Mouse (Mus musculus): ENCODE data around the gene Sec31a. TPM values are rescaled to one million over a fixed set of nuclear protein-coding genes. Genes with fewer than 3 reads are reported as not detected.

Sec31a gene
- polyA plus RNA-seq (2015; fragmentation: Nextera tagmentation; extraction: Ambion mirVana): 158 and 187 TPM in 2 replicates

DNA sequence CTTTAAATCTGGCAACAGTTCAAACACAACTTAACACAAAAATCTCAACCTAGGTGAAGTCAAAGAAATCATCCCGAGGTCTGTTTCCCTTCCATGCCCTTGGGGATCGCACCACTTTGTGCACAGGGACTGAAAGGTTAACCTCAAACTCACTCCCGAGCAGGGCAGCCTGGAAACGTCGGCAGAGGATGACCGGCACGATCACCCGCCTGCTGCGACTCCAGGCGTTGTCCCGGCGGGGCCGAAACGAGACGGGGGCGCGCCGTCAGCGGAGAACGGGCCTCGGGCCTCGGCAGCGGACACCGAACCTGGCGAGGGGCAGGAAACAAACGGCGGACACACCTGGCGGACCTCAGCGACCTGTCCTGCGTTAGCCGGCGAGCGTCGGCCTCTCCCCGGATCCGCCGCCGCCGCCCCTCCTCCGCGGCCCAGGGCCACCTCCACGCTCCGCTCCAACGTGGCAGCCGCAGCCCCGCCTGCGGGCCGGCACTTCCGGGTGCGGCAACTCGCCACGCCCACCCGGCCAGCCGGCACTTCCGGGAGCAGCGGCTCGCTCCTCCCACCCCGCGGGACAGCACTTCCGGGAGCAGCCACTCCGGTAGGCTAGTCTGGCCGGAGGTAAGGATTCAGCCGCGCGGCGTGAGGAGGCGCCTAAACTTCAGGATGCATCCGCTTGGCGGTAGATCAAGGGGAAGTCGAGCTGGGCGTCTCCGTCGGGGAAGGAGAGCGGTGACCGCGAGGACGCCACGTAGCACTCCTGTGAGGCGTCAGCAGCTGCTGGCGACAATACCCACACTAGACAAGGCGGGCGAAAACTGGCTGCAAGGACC is at the start of gene Sec31a:
Sec31a (minus strand) TSS at position 474 of the 830 bp plus-strand sequence.
- peak within 1 kb of the TSS; percentile 97 for H3K4me3 ChIP-seq (replicated peaks)
- H3K4me1 ChIP-seq: peaks cover 14% of the 10 kb centered on the region; the same call in 1 of the 2 replicates
- under 1% methylated on average over 81 of the region's 82 CpGs for whole genome bisulfite sequencing
- ATAC-seq (ENCODE audit: insufficient read depth, low FRiP score, low read depth): peak; percentile 97
- H3K36me3 ChIP-seq: peaks cover 27% of the 10 kb centered on the region
- H3K4me2 ChIP-seq: peak within 1 kb of the TSS; percentile 60
- no peaks in the 10 kb centered on the region for H3K9me3 ChIP-seq
- peak within 1 kb of the TSS; percentile 86 for H3K9ac ChIP-seq
- no peaks in the 10 kb centered on the region for H3K27me3 ChIP-seq (replicated peaks)
- peak within 1 kb of the TSS; percentile 93 for H3K27ac ChIP-seq

DNA sequence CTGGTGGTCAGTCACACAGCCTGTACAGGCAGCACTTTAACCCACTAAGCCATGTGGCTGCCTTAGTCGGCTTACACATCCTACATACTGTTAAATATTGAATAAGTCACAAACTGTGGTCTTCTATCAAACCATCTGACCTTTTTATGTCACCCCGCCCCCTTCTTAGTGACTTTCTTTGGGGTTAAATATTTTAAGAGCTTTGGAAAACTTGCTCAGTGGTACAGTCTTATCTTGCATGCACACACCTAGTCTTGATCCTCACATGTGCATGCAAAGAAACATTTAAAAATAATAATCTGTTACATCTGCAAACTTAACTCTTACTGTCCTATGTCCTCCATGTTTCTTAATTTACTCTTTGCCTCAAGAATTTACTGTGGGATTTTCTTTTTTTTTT is 46.3 kb upstream of the Sec31a start:
- Histone ChIP-seq H3K9me3 (no peaks in the 10 kb centered on the region), H3K4me1 (no peaks in the 10 kb centered on the region), H3K4me2 (no peak overlapping the region), H3K4me3 (replicated peaks) (no peak overlapping the region), H3K27me3 (replicated peaks) (no peaks in the 10 kb centered on the region), H3K9ac (no peak overlapping the region), H3K36me3 (peaks cover 25% of the 10 kb centered on the region), H3K27ac (no peak overlapping the region)
- 75% methylated on average over 2 of the region's 2 CpGs for WGBS
- no peak for ATAC-seq (ENCODE audit: insufficient read depth, low FRiP score, low read depth)

DNA sequence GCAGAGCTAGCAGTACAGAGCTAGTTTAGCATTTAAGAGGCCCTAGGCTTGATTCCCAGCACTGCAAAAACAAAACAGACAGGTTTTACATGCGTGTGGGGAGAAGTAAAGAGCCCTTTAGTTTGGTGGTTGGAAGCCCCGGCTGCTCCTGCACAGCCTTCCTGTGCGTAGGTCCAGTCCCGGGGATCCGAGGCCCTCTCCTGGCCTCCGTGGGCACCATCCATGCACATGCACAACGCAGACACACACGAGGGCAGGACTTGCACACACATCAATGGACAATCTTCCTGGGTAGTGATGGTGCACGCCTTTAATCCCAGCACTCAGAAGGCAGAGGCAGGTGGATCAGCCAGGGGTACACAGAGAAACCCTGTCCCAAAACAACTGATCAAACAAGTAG is 45.5 kb upstream of the Sec31a start:
- WGBS: 91% methylated on average over 9 of the region's 9 CpGs
- no peak overlapping the region for H3K4me2 ChIP-seq
- H3K27me3 ChIP-seq (replicated peaks): no peaks in the 10 kb centered on the region

DNA sequence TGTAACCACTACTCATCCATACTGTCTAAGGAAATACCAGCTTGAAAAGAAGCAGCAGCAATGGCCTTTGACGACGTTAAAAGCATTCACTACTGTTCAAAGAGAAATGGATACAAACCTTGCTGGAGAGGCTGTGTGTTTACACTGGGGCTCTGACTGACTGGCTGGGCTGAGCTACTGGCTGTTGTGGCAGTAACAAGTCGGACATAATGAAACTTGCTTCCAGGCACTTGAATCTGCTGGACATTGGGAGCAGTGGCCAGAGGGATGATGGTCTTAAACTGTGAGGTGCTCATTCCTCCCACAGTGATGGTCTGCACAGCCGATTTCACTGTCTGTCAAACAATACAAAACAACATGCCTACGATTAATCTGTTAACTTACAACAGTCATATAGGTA is 43.4 kb upstream of the Sec31a start:
- peaks cover 29% of the 10 kb centered on the region for H3K36me3 ChIP-seq
- no peaks in the 10 kb centered on the region for H3K4me1 ChIP-seq
- no peaks in the 10 kb centered on the region for H3K9me3 ChIP-seq
- ATAC-seq (ENCODE audit: insufficient read depth, low FRiP score, low read depth): no peak
- no peak overlapping the region for H3K4me2 ChIP-seq
- no peak overlapping the region for H3K27ac ChIP-seq
- no peak overlapping the region for H3K4me3 ChIP-seq (replicated peaks)
- no peak overlapping the region for H3K9ac ChIP-seq
- no peaks in the 10 kb centered on the region for H3K27me3 ChIP-seq (replicated peaks)
- WGBS: 82% methylated on average over 5 of the region's 5 CpGs

More for the DNA sequence above, 45.5 kb upstream of the Sec31a start:
- Histone ChIP-seq H3K4me3 (replicated peaks) (no peak overlapping the region), H3K9me3 (no peaks in the 10 kb centered on the region), H3K27ac (no peak overlapping the region), H3K4me1 (no peaks in the 10 kb centered on the region), H3K9ac (no peak overlapping the region), H3K36me3 (peaks cover 27% of the 10 kb centered on the region)
- no peak for ATAC-seq (ENCODE audit: insufficient read depth, low FRiP score, low read depth)

DNA sequence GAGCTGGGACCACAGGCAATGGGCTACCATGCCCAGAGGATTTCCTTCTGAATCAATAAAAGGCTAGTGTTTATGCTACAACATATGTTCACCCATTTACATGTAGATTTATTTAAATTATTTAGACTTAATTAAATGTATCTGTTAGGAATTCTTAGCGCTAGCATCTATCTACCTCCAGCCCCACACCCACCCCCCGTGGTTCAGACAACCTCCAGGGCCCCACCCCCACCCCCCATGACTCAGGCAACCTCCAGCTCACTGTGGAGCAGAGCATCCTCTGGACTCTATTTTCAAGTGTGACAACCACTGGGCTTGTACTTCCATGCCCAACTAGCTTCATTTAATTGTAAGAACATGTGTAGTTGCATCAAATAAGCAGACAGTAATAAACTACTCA is 35.8 kb upstream of the Sec31a start:
- H3K4me1 ChIP-seq: no peaks in the 10 kb centered on the region
- H3K9me3 ChIP-seq: no peaks in the 10 kb centered on the region
- no peak overlapping the region for H3K4me2 ChIP-seq
- H3K27me3 ChIP-seq (replicated peaks): no peaks in the 10 kb centered on the region
- H3K9ac ChIP-seq: no peak overlapping the region
- no peak overlapping the region for H3K4me3 ChIP-seq (replicated peaks)
- WGBS: 88% methylated on average over 2 of the region's 2 CpGs
- H3K36me3 ChIP-seq: peaks cover 23% of the 10 kb centered on the region
- no peak overlapping the region for H3K27ac ChIP-seq
- no peak for ATAC-seq (ENCODE audit: insufficient read depth, low FRiP score, low read depth)

DNA sequence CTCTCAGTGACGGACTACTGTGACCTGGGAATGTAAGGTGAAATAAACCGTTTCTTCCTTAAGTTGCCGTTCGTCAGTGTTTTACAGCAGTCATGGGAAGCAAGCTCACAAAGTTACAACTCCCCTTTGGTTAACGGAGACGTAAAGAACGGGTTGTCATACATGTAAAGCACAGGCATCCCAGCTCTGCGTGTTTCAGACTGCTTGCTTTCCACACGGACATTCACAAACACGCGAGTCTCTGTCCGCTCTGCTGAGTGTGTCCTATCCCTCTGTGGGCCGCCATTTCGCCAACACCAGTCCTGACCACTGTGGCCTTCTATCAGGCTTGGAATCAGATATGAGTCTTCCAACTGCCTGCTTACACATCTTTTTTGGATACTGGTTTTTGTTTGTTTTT is 22.8 kb upstream of the Sec31a start:
- 95% methylated on average over 14 of the region's 14 CpGs for WGBS
- Histone ChIP-seq H3K27me3 (replicated peaks) (no peaks in the 10 kb centered on the region), H3K4me2 (no peak overlapping the region), H3K9ac (no peak overlapping the region), H3K4me1 (no peaks in the 10 kb centered on the region), H3K9me3 (no peaks in the 10 kb centered on the region), H3K27ac (no peak overlapping the region), H3K4me3 (replicated peaks) (no peak overlapping the region), H3K36me3 (0 out of 2 replicates have a peak, but pooled peaks cover 3% of the 10 kb centered on the region)
- no peak for ATAC-seq (ENCODE audit: insufficient read depth, low FRiP score, low read depth)

DNA sequence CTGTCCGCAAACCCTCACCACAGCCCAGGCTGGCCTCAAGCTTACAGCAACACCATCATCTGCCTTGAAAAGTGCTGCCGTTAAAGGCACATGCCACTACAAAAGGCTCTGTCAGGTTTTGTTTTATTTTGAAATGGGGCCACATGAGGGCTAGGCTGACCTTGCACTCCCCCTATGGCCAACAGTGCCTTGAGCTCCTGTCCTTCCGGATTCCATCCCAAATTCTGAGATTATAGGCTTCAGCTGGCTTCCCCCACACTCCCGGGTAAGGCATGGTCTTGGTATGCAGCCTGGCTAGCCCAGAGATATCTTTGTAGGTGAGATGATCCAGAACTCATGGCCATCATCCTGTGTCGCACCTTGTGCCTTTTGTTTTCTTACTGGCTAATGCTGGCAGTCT is 21.9 kb upstream of the Sec31a start:
- Histone ChIP-seq H3K27ac (no peak overlapping the region), H3K4me2 (no peak overlapping the region), H3K36me3 (no peaks in the 10 kb centered on the region), H3K27me3 (replicated peaks) (no peaks in the 10 kb centered on the region), H3K9me3 (no peaks in the 10 kb centered on the region), H3K4me3 (replicated peaks) (no peak overlapping the region), H3K9ac (no peak overlapping the region), H3K4me1 (no peaks in the 10 kb centered on the region)
- WGBS: 93% methylated on average over 5 of the region's 5 CpGs
- ATAC-seq (ENCODE audit: insufficient read depth, low FRiP score, low read depth): no peak

DNA sequence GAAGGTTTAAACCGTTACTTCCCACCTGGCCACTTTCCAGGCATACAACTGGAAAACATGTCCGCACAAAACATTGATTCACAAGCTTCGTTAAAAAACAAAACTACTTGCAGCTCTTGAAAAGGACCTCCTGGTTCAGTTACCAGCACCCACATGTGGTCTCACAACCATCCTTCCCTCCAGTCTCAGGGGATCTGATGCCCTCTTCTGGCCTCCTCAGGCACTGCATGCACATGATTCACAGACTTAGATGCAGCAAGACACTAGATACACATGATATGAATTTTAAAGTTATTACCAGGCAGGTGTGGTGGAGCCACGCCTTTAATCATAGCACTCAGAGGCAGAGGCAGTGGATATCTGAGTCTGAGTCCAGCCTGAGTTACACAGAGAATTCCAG is 21.1 kb upstream of the Sec31a start:
- WGBS: 95% methylated on average over 4 of the region's 4 CpGs
- ATAC-seq (ENCODE audit: insufficient read depth, low FRiP score, low read depth): no peak
- no peaks in the 10 kb centered on the region for H3K27me3 ChIP-seq (replicated peaks)
- no peak overlapping the region for H3K4me2 ChIP-seq
- H3K4me1 ChIP-seq: no peaks in the 10 kb centered on the region
- no peak overlapping the region for H3K9ac ChIP-seq
- H3K36me3 ChIP-seq: no peaks in the 10 kb centered on the region
- no peak overlapping the region for H3K4me3 ChIP-seq (replicated peaks)
- no peak overlapping the region for H3K27ac ChIP-seq
- no peaks in the 10 kb centered on the region for H3K9me3 ChIP-seq

DNA sequence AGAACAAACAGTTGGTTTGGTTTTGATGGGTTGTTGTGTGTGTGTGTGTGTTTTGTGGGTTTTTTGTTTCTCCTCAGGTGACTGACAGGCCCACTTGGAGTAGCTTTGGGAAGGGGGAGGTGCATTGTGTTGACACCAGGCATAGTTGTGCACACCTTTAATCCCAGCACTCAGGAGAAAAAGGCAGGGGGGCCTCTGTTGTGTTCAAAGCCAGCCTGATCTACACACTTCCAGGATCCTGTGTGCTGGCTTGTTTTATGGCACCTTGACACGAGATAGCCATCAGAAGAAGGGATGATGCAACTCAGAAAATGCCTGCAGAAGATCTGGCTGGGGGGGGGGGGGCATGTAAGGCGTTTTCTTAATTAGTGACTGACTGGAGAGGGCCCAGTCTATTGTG is 14.9 kb upstream of the Sec31a start:
- Histone ChIP-seq H3K9ac (no peak overlapping the region), H3K27ac (no peak overlapping the region), H3K4me3 (replicated peaks) (no peak overlapping the region), H3K4me1 (peaks cover 25% of the 10 kb centered on the region), H3K36me3 (peaks cover 10% of the 10 kb centered on the region; the same call in 1 of the 2 replicates), H3K4me2 (no peak overlapping the region), H3K27me3 (replicated peaks) (no peaks in the 10 kb centered on the region), H3K9me3 (no peaks in the 10 kb centered on the region)
- no peak for ATAC-seq (ENCODE audit: insufficient read depth, low FRiP score, low read depth)
- 50% methylated on average over 2 of the region's 2 CpGs for WGBS

DNA sequence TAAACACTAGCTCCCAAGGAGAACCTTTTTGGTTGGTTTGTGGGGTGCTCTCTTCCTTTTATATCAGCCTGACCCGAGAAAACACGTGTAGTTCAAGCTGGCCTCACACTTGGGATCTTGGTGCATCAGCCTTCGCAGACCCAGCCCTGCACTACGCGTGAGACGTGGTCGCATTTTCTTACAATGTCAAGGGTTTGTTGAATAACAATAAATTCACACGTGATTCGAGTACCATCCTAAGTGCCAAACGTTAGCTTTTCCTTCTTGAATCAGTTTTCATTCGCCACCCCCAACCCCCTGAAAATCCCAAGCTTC is 14.0 kb upstream of the Sec31a start:
- Histone ChIP-seq H3K27me3 (replicated peaks) (no peaks in the 10 kb centered on the region), H3K4me1 (peaks cover 25% of the 10 kb centered on the region), H3K4me2 (peak overlapping the region; percentile 82), H3K9ac (peak overlapping the region; percentile 91), H3K9me3 (no peaks in the 10 kb centered on the region), H3K36me3 (peaks cover 13% of the 10 kb centered on the region; the same call in 1 of the 2 replicates), H3K4me3 (replicated peaks) (peak overlapping the region; percentile 91), H3K27ac (peak overlapping the region; percentile 94)
- no peak for ATAC-seq (ENCODE audit: insufficient read depth, low FRiP score, low read depth)
- 3% methylated on average over 11 of the region's 11 CpGs for WGBS

DNA sequence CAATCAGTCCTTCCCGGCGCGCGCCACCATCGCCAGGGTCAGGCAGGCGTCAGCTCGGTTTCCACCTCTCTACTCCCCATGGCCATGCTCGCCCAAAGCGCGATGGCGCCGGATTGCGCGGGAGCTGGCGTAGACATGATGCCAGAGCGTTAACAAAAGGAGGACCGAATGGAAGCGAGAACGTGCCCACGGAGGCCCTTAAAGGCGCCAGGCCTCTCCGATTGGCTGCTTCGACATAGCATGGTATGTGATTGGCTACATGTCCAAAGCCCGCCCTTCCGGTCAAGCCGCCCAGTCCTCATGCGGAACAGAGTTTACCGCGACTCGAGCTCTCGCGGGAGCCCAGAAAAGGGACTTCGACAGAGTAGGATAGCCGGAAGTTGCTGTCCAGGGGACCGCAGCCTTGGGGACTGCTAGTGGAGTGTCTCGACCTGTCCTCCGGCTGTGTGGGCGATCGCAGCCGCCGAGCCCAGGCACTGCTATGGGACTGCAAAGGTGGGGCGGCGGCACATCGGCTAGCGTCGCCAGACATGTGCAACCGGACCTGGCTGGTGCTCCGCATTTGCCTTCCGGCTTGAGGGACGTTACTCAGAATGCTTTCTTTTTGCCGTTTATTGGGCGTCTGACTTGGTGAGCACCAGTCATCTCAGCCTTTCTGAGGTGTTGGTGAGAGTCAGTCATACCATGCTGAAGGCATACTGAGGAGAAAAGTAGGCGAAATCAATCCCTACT is 13.5 kb upstream of the Sec31a start:
- H3K4me2 ChIP-seq: peak overlapping the region; percentile 82
- peak overlapping the region; percentile 94 for H3K27ac ChIP-seq
- WGBS: under 1% methylated on average over 53 of the region's 53 CpGs
- peak; percentile 99 for ATAC-seq (ENCODE audit: insufficient read depth, low FRiP score, low read depth)
- peak overlapping the region; percentile 91 for H3K4me3 ChIP-seq (replicated peaks)
- H3K4me1 ChIP-seq: peaks cover 28% of the 10 kb centered on the region
- H3K9ac ChIP-seq: peak overlapping the region; percentile 91
- no peaks in the 10 kb centered on the region for H3K27me3 ChIP-seq (replicated peaks)
- H3K36me3 ChIP-seq: peaks cover 14% of the 10 kb centered on the region; the same call in 1 of the 2 replicates
- H3K9me3 ChIP-seq: no peaks in the 10 kb centered on the region

DNA sequence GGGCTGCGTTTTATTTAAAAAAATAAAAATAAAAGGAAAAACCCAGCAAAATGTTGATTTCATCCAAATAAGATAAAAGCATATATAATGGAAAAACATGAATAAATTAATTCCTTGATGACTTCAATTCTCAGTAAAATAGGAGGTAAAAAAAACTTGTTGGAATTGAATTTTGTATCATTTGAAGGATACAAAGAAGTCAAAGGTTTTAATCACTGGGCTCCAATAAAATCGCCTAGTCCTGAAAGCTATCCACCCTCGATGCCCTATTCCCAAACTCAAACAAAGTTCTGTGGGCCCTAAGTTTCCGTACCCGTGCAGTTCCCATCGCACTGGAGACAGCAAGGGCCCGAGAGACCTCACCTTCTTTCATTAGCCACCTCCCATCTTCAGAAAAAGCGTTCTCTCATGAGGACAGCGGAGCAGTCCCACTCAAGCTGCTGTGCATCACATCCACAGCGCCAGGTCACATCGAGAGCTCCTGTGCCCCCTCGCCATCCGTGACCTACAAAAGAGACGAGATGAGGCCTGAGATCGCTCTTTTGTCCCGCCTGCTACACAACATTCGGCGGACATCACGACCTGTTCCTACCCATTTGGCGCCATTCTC is 12.8 kb upstream of the Sec31a start:
- peaks cover 19% of the 10 kb centered on the region for H3K36me3 ChIP-seq
- peak overlapping the region; percentile 77 for H3K4me2 ChIP-seq
- H3K9ac ChIP-seq: peak overlapping the region; percentile 73
- peak overlapping the region; percentile 91 for H3K4me3 ChIP-seq (replicated peaks)
- no peaks in the 10 kb centered on the region for H3K27me3 ChIP-seq (replicated peaks)
- no peaks in the 10 kb centered on the region for H3K9me3 ChIP-seq
- WGBS: under 1% methylated on average over 20 of the region's 20 CpGs
- peak; percentile 36 for ATAC-seq (ENCODE audit: insufficient read depth, low FRiP score, low read depth)
- peaks cover 33% of the 10 kb centered on the region for H3K4me1 ChIP-seq
- peak overlapping the region; percentile 93 for H3K27ac ChIP-seq

All from stomach, embryonic 15.5 days (tissue).